Mouse (Mus musculus) hindbrain, embryonic 11.5 days (tissue): ENCODE measurements around the gene Supt20. TPM values are rescaled to one million over a fixed set of nuclear protein-coding genes. Genes with fewer than 3 reads are reported as not detected.

Source experiments
- ATAC-seq: fragments of 200-750 bp; cut with Nextera tagmentation; 2 replicates; pipeline ENCODE4 v1.8.0; 2017; ENCODE audit warnings: mild to moderate bottlenecking, moderate TSS enrichment, moderate library complexity; ENCODE audit not compliant: low FRiP score
- DNase-seq: peaks from one replicate; pipeline ENCODE4 v3.0.0-alpha.2; 2015; ENCODE audit warnings: low spot score
- H3K27ac ChIP-seq: fragments of 300-500 bp; sonication (generic); 2 replicates; pipeline ENCODE4 v1.5.1; 2014; ENCODE audit warnings: mild to moderate bottlenecking, low read depth, low read length
- H3K27me3 ChIP-seq: fragments of 300-500 bp; sonication (generic); 2 replicates; pipeline ENCODE4 v1.6.1; 2014; ENCODE audit warnings: mild to moderate bottlenecking, low read length, moderate library complexity, mixed read lengths; ENCODE audit not compliant: control insufficient read depth, insufficient read depth
- H3K36me3 ChIP-seq: fragments of 300-500 bp; sonication (generic); 2 replicates; pipeline ENCODE4 v1.6.1; 2014; ENCODE audit warnings: mild to moderate bottlenecking, low read length, moderate library complexity, mixed read lengths; ENCODE audit not compliant: control insufficient read depth, insufficient read depth
- H3K4me1 ChIP-seq: fragments of 300-500 bp; sonication (generic); replicated peaks from 2 replicates; pipeline ENCODE4 v1.6.1; 2014; ENCODE audit warnings: low read length, mixed read lengths; ENCODE audit not compliant: control insufficient read depth, insufficient read depth
- H3K4me2 ChIP-seq: fragments of 300-500 bp; sonication (generic); replicated peaks from 2 replicates; pipeline ENCODE4 v1.6.1; 2014; ENCODE audit warnings: mild to moderate bottlenecking, low read depth, low read length
- H3K4me3 ChIP-seq: fragments of 300-500 bp; sonication (generic); 2 replicates; pipeline ENCODE4 v1.5.1; 2014; ENCODE audit warnings: low read depth, low read length
- H3K9ac ChIP-seq: fragments of 300-500 bp; sonication (generic); 2 replicates; pipeline ENCODE4 v1.6.1; 2014; ENCODE audit warnings: low read depth, low read length
- H3K9me3 ChIP-seq: fragments of 300-500 bp; sonication (generic); 2 replicates; pipeline ENCODE4 v1.6.1; 2016; ENCODE audit warnings: low read length; ENCODE audit not compliant: control insufficient read depth
- WGBS: fragments of 180-500 bp; shearing (Covaris S2); extraction: QIAGEN DNeasy Blood & Tissue Kit; methylation state at CpG from one replicate; pipeline ENCODE4 v1.1.7; 2014; 5-methylcytosine and 5-hydroxymethylcytosine counted together
- polyA plus RNA-seq: library from polyadenylated mRNA; unstranded; fragments of >200 nt; fragmentation: Nextera tagmentation; extraction: Ambion mirVana; gene quantifications from 2 replicates; pipeline ENCODE4 v1.2.1, GENCODE M21; 2014

The Supt20 gene
- polyA plus RNA-seq, 1 experiment from 2014 or later, result 119 TPM

DNA sequence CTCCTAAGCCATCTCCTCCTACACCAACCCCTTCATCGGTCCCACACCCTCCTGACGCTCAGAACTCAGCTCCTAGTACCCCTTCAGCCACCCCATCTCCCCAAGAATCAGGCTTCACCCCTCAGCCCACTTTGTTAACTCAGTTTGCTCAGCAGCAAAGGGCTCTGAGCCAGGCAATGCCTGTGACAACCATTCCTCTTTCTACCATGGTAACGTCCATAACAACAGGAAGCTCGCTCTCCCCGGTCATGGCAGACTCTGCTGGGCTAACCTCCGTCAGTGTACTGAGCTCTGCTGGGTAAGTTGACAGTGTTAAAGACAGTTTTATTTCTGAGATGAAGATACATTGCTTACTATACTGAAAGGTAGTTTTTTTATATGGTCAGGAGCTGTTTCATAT, 24.7 kb downstream of the Supt20 start:
- DNase-seq, result no peak
- 78% methylated on average over 6 of the region's 6 CpGs for WGBS
- no peak overlapping the region for H3K9ac ChIP-seq
- no peaks in the 10 kb centered on the region for H3K4me1 ChIP-seq
- H3K4me2 ChIP-seq, result no peak overlapping the region
- H3K27ac ChIP-seq, result no peak overlapping the region
- no peak for ATAC-seq
- no peaks in the 10 kb centered on the region for H3K27me3 ChIP-seq
- H3K36me3 ChIP-seq, result peaks cover 7% of the 10 kb centered on the region; the same call in 1 of the 2 replicates
- no peak overlapping the region for H3K4me3 ChIP-seq
- no peaks in the 10 kb centered on the region for H3K9me3 ChIP-seq

DNA sequence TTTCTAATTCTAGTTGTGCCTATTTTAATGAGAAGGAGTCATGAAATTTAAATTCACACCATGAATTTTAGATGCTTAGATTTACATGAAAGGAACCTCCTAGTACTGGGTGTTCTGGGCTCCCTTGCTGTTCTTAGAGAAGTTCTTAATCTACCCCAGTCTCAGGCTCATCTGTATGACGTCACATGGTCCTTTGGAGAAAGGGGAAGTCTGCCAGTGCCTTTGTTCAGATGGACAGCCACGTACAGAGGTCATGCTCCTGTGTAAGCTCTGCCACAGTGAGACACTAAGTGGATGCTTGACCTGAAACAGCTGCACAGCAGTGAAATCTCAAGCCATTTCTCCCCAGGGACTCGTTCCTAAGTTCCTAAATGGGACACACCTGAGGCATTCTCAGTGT, 26.3 kb downstream of the Supt20 start:
- H3K4me1 ChIP-seq, result no peaks in the 10 kb centered on the region
- no peaks in the 10 kb centered on the region for H3K9me3 ChIP-seq
- 47% methylated on average over 3 of the region's 3 CpGs for WGBS
- H3K9ac ChIP-seq, result no peak overlapping the region
- no peak overlapping the region for H3K4me3 ChIP-seq
- H3K27ac ChIP-seq, result no peak overlapping the region
- H3K4me2 ChIP-seq, result no peak overlapping the region
- ATAC-seq (no peak), DNase-seq (no peak)
- H3K27me3 ChIP-seq, result no peaks in the 10 kb centered on the region
- peaks cover 7% of the 10 kb centered on the region; the same call in 1 of the 2 replicates for H3K36me3 ChIP-seq

DNA sequence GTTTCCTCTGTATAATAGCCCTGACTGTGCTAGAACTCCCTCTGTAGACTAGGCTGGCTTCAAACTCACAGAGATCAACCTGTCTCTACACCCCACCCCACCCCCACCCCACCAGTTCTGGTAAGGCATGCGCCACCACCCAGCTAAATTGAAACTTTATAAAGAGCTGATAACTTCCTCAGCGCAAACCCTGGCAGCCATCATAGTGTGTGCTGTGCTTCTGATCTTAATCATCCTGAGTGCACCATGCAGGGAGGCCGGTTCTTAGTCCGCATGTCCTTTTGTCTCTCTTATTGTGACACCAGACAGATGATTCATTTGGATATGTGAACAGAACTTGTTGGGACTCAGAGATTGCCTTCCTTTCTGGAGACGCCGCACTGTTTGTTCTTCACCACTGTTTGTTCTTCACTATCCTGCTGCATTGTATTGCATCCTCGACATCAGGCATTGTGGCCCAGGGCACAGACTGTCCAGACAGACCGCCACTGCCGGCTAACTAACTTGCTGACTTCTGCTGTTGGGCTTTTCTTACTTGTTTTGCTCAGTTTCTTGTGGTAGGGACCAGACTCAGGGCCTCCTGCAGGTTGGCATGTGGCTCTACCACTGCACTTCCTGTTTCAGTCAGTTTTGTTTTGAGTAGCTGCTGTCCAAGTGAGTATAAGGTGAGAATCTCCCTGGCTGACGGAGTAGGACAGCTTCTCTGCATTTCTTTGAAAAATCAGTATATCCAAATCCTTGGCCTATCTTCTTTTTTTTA, 31.3 kb downstream of the Supt20 start:
- H3K27me3 ChIP-seq, result no peaks in the 10 kb centered on the region
- no peak for DNase-seq
- H3K27ac ChIP-seq, result no peak overlapping the region
- peaks cover 7% of the 10 kb centered on the region; the same call in 1 of the 2 replicates for H3K36me3 ChIP-seq
- H3K4me1 ChIP-seq, result no peaks in the 10 kb centered on the region
- ATAC-seq, result no peak
- no peak overlapping the region for H3K9ac ChIP-seq
- H3K4me2 ChIP-seq, result no peak overlapping the region
- no peaks in the 10 kb centered on the region for H3K9me3 ChIP-seq
- 81% methylated on average over 10 of the region's 10 CpGs for WGBS
- no peak overlapping the region for H3K4me3 ChIP-seq

DNA sequence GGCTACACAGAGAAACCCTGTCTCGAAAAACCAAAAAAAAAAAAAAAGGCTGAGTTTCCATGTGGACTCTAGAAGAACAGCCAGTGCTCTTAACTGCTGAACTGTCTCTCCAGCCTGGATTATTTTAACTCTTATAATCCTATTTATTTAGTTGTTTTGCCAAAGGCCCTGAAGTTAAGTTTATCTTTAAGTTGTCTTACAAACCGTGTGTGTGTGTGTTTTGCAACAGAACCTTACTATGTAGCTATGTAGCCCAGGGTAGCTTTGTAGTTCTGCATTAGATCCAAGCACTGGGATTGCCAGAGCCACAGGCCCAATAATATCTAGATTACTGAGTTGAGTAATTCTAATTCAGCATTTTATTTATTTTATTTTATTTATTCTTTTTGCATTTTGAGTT, 32.7 kb downstream of the Supt20 start:
- Histone ChIP-seq H3K36me3 (peaks cover 6% of the 10 kb centered on the region; the same call in 1 of the 2 replicates), H3K27ac (no peak overlapping the region), H3K27me3 (no peaks in the 10 kb centered on the region), H3K9ac (no peak overlapping the region), H3K9me3 (no peaks in the 10 kb centered on the region), H3K4me2 (no peak overlapping the region), H3K4me1 (no peaks in the 10 kb centered on the region), H3K4me3 (no peak overlapping the region)
- DNase-seq (no peak), ATAC-seq (no peak)
- 91% methylated on average over 2 of the region's 2 CpGs for WGBS

DNA sequence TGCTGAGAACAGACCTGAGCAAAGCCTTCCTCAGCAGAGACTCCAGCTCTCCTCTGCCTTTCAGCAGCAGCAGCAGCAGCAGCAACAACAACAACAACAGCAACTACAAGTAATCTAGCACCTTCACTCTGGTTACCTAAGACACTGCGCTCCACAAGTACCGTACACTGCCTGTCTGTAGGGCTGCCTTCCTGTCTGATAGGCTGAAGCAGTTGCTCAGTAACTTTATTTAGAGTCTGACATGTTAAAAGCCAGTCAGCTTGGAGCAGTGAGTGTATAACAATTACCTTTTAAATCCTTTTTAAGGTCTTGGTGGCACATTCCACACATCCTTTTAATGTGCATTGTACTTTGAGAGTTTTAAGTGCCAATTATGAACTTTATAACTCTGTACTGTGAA, 35.0 kb downstream of the Supt20 start:
- Histone ChIP-seq H3K36me3 (peaks cover 6% of the 10 kb centered on the region; the same call in 1 of the 2 replicates), H3K4me1 (no peaks in the 10 kb centered on the region), H3K9me3 (no peaks in the 10 kb centered on the region), H3K27ac (no peak overlapping the region), H3K4me2 (no peak overlapping the region), H3K4me3 (no peak overlapping the region), H3K9ac (no peak overlapping the region), H3K27me3 (no peaks in the 10 kb centered on the region)
- ATAC-seq (no peak), DNase-seq (no peak)
- WGBS, result 96% methylated on average over 2 of the region's 2 CpGs

DNA sequence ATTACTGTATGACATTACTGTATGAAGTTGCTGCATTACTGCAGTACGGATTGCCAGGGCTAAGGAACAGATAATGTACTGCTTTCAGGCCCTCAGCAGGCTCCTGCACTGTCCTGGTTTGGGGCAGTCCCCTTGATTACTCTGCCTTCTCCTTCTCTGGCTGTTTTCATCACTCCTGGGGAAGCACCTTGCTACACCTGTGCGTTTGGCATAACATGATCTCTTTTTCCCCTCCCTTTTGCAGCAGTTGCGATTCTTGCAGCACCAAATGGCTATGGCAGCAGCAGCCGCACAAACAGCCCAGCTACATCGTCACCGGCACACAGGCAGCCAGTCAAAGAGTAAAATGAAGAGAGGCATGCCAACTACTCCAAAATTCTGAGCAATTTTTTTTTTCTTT, 35.5 kb downstream of the Supt20 start:
- Histone ChIP-seq H3K27ac (no peak overlapping the region), H3K9me3 (no peaks in the 10 kb centered on the region), H3K4me3 (no peak overlapping the region), H3K4me1 (no peaks in the 10 kb centered on the region), H3K27me3 (no peaks in the 10 kb centered on the region), H3K4me2 (no peak overlapping the region), H3K36me3 (peaks cover 6% of the 10 kb centered on the region; the same call in 1 of the 2 replicates), H3K9ac (no peak overlapping the region)
- 92% methylated on average over 6 of the region's 6 CpGs for WGBS
- no peak for DNase-seq
- ATAC-seq, result no peak

DNA sequence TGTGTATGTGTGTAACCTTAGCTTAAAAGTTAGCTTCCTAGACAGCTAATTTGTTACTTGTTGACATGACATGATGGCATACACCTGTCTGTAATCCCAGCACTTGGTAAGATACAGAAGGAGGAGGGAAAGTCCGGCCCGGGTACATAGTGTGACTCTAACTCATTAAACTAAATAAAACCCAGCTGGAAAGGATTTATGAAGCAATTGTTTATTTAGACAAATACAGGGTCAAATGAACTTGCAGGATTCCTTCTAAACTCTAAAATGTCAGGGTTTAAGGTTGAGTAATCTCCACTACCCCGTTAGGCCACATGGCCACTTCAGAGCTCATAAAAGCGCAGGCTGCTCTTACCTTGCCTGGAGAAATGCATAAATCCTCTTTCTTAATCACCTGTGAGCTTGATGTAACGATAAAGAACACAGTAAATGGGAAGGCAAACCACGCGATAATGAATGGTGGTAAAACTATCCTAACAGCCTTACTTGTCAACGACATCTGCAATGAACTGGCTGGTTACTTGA, 39.1 kb downstream of the Supt20 start:
- H3K4me3 ChIP-seq, result no peak overlapping the region
- peaks cover 6% of the 10 kb centered on the region; the same call in 1 of the 2 replicates for H3K36me3 ChIP-seq
- no peak for DNase-seq
- H3K4me1 ChIP-seq, result no peaks in the 10 kb centered on the region
- no peak for ATAC-seq
- H3K9ac ChIP-seq, result no peak overlapping the region
- H3K27me3 ChIP-seq, result no peaks in the 10 kb centered on the region
- no peaks in the 10 kb centered on the region for H3K9me3 ChIP-seq
- no peak overlapping the region for H3K27ac ChIP-seq
- no peak overlapping the region for H3K4me2 ChIP-seq
- 87% methylated on average over 8 of the region's 8 CpGs for WGBS

DNA sequence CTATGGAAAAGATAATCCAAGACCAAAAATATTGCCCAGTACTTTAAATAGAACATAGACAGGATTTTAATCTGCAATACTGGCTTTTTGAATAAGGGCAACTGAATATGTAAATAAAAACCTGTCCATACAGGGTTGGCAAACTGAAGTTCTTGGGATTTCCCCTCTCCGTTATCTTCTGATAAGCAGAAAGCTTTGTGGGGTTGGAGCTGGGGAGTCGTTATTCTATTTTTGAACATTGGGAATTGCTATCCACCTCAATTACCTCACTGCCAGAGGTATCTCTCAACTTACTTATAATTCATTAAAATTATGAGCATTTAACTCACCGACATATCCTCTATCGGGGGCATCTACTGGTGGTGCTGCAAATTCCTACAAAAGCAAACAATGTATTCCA, 39.8 kb downstream of the Supt20 start:
- no peaks in the 10 kb centered on the region for H3K9me3 ChIP-seq
- H3K4me2 ChIP-seq, result no peak overlapping the region
- no peak overlapping the region for H3K4me3 ChIP-seq
- H3K27me3 ChIP-seq, result no peaks in the 10 kb centered on the region
- 94% methylated on average over 4 of the region's 4 CpGs for WGBS
- ATAC-seq (no peak), DNase-seq (no peak)
- H3K9ac ChIP-seq, result no peak overlapping the region
- H3K27ac ChIP-seq, result no peak overlapping the region
- H3K36me3 ChIP-seq, result peaks cover 4% of the 10 kb centered on the region; the same call in 1 of the 2 replicates
- no peaks in the 10 kb centered on the region for H3K4me1 ChIP-seq
